Mouse (Mus musculus) kidney, postnatal 4 days (tissue): ENCODE measurements around the gene Ano1.
A peak's percentile ranks its signal among the peaks of the same experiment; 100 is the strongest.

Experiments used
- DNase-seq, 2 experiments: peaks; one replicate each; pipeline ENCODE4 v3.0.0; 2021; ENCODE audit warnings: mixed read lengths in 2 of 2

The Ano1 gene

GRCm38 (mm10) chr7:144634450-144634849, 117.3 kb downstream of the Ano1 start:
- no peak for DNase-seq

GRCm38 (mm10) chr7:144632321-144632720, 119.5 kb downstream of the Ano1 start:
- DNase-seq, result no peak

GRCm38 (mm10) chr7:144630622-144631021, 121.2 kb downstream of the Ano1 start:
- peak in 1 of 2 experiments; percentile 18 for DNase-seq

- peak; percentile 41 to 49 for DNase-seq
Measured at GRCm38 (mm10) chr7:144628334-144628915, 123.3 kb downstream of the Ano1 start.

- no peak for DNase-seq
Measured at GRCm38 (mm10) chr7:144627606-144628333, 124.0 kb downstream of the Ano1 start.

GRCm38 (mm10) chr7:144626042-144626441, 125.7 kb downstream of the Ano1 start:
- no peak for DNase-seq

- no peak for DNase-seq
Measured at GRCm38 (mm10) chr7:144620721-144621681, 130.8 kb downstream of the Ano1 start.

- DNase-seq, result no peak
Measured at GRCm38 (mm10) chr7:144620315-144620714, 131.5 kb downstream of the Ano1 start.

GRCm38 (mm10) chr7:144615343-144615742, 136.4 kb downstream of the Ano1 start:
- DNase-seq, result no peak

GRCm38 (mm10) chr7:144612829-144613228, 138.9 kb downstream of the Ano1 start:
- DNase-seq, result no peak

- no peak for DNase-seq
Measured at GRCm38 (mm10) chr7:144612351-144612750, 139.4 kb downstream of the Ano1 start.

- DNase-seq, result no peak
Measured at GRCm38 (mm10) chr7:144611595-144611994, 140.2 kb downstream of the Ano1 start.

GRCm38 (mm10) chr7:144609568-144609967, 142.2 kb downstream of the Ano1 start:
- DNase-seq, result no peak

GRCm38 (mm10) chr7:144607862-144608261, 143.9 kb downstream of the Ano1 start:
- DNase-seq, result no peak

- DNase-seq, result no peak
Measured at GRCm38 (mm10) chr7:144604735-144605134, 147.0 kb downstream of the Ano1 start.

- DNase-seq, result no peak
Measured at GRCm38 (mm10) chr7:144604291-144604690, 147.5 kb downstream of the Ano1 start.

- DNase-seq, result peak; percentile 14 to 35
Measured at GRCm38 (mm10) chr7:144600333-144600900, 151.4 kb downstream of the Ano1 start.

GRCm38 (mm10) chr7:144589508-144589907, 162.3 kb downstream of the Ano1 start:
- peak in 1 of 2 experiments; percentile 24 for DNase-seq

GRCm38 (mm10) chr7:144587291-144587690, 164.5 kb downstream of the Ano1 start:
- peak; percentile 75 to 77 for DNase-seq

- peak; percentile 90 to 91 for DNase-seq
Measured at GRCm38 (mm10) chr7:144585648-144586047, 166.1 kb downstream of the Ano1 start.

- DNase-seq, result peak; percentile 73 to 79
Measured at GRCm38 (mm10) chr7:144583619-144584018, 168.2 kb downstream of the Ano1 start.

- DNase-seq, result peak; percentile 98
Measured at GRCm38 (mm10) chr7:144582284-144582980, 169.3 kb downstream of the Ano1 start, which contains the start of gene Fadd. Gene Fadd, minus strand, starts transcription at chr7:144582463.
